Mouse (Mus musculus) midbrain, embryonic 12.5 days (tissue): ENCODE results near the gene Cbl. TPM values are rescaled to one million over a fixed set of nuclear protein-coding genes. Genes with fewer than 3 reads are reported as not detected.

ENCODE experiments used
- ATAC-seq: fragments of 200-750 bp; cut with Nextera tagmentation; 2 replicates; pipeline ENCODE4 v1.8.0; 2017; ENCODE audit warnings: low read depth, moderate TSS enrichment, moderate library complexity; ENCODE audit not compliant: low FRiP score
- H3K27ac ChIP-seq: fragments of 300-500 bp; sonication (generic); replicated peaks from 2 replicates; pipeline ENCODE4 v1.5.1; 2016; ENCODE audit warnings: mild to moderate bottlenecking
- H3K27me3 ChIP-seq: fragments of 300-500 bp; sonication (generic); 2 replicates; pipeline ENCODE4 v1.6.1; 2016; ENCODE audit warnings: mild to moderate bottlenecking
- H3K36me3 ChIP-seq: fragments of 300-500 bp; sonication (generic); 2 replicates; pipeline ENCODE4 v1.6.1; 2016
- H3K4me1 ChIP-seq: fragments of 300-500 bp; sonication (generic); 2 replicates; pipeline ENCODE4 v1.6.1; 2016
- H3K4me2 ChIP-seq: fragments of 300-500 bp; sonication (generic); replicated peaks from 2 replicates; pipeline ENCODE4 v1.6.1; 2016; ENCODE audit warnings: mild to moderate bottlenecking, moderate library complexity
- H3K4me3 ChIP-seq: fragments of 300-500 bp; sonication (generic); 2 replicates; pipeline ENCODE4 v1.5.1; 2016; ENCODE audit warnings: mild to moderate bottlenecking
- H3K9ac ChIP-seq: fragments of 300-500 bp; sonication (generic); replicated peaks from 2 replicates; pipeline ENCODE4 v1.6.1; 2016; ENCODE audit warnings: mild to moderate bottlenecking, moderate library complexity
- H3K9me3 ChIP-seq: fragments of 300-500 bp; sonication (generic); 2 replicates; pipeline ENCODE4 v1.6.1; 2016; ENCODE audit warnings: mild to moderate bottlenecking
- WGBS: fragments of 180-500 bp; shearing (Covaris S2); methylation state at CpG from one replicate; pipeline ENCODE4 v1.1.7; 2016; 5-methylcytosine and 5-hydroxymethylcytosine counted together
- polyA plus RNA-seq: library from polyadenylated mRNA; unstranded; fragments of >200 nt; fragmentation: Nextera tagmentation; extraction: Ambion mirVana; gene quantifications from 2 replicates; pipeline ENCODE4 v1.2.1, GENCODE M21; 2016

The Cbl gene
- polyA plus RNA-seq, 1 experiment from 2014 or later, result 27.2 TPM

- H3K27ac ChIP-seq, result peak overlapping the region; percentile 75
- H3K36me3 ChIP-seq, result no peaks in the 10 kb centered on the region
- peaks cover 41% of the 10 kb centered on the region for H3K4me1 ChIP-seq
- H3K4me2 ChIP-seq, result peak overlapping the region; percentile 16
- no peak overlapping the region for H3K9ac ChIP-seq
- 0 out of 2 replicates have a peak, but pooled peaks cover 13% of the 10 kb centered on the region for H3K27me3 ChIP-seq
- 0 out of 2 replicates have a peak, but pooled peaks have one; percentile 19 for ATAC-seq
- H3K9me3 ChIP-seq, result no peaks in the 10 kb centered on the region
- no peak overlapping the region for H3K4me3 ChIP-seq
- WGBS, result 55% methylated on average over 6 of the region's 6 CpGs
Observed at GRCm38 (mm10) chr9:44255136-44255521, 21.3 kb upstream of the Cbl start.

- Histone ChIP-seq H3K4me1 (peaks cover 42% of the 10 kb centered on the region), H3K4me3 (no peak overlapping the region), H3K9ac (no peak overlapping the region), H3K27ac (peak overlapping the region; percentile 75), H3K9me3 (no peaks in the 10 kb centered on the region), H3K27me3 (0 out of 2 replicates have a peak, but pooled peaks cover 13% of the 10 kb centered on the region), H3K36me3 (no peaks in the 10 kb centered on the region), H3K4me2 (peak overlapping the region; percentile 16)
- ATAC-seq, result peak; percentile 49; the same call in 1 of the 2 replicates
- WGBS, result 5% methylated on average over 5 of the region's 5 CpGs
Observed at GRCm38 (mm10) chr9:44254508-44255135, 20.8 kb upstream of the Cbl start.

- no peak for ATAC-seq
Observed at GRCm38 (mm10) chr9:44253441-44253840, 19.6 kb upstream of the Cbl start.

GRCm38 (mm10) chr9:44251314-44251713 lies 17.5 kb upstream of the Cbl start, which contains the start of gene Pdzd3:
Gene Pdzd3 (minus strand): TSS chr9:44251471.
- Histone ChIP-seq H3K4me1 (peaks cover 40% of the 10 kb centered on the region), H3K36me3 (no peaks in the 10 kb centered on the region), H3K27ac (no peak within 1 kb of the TSS), H3K9me3 (no peaks in the 10 kb centered on the region), H3K9ac (no peak within 1 kb of the TSS), H3K27me3 (0 out of 2 replicates have a peak, but pooled peaks cover 13% of the 10 kb centered on the region), H3K4me3 (no peak within 1 kb of the TSS), H3K4me2 (no peak within 1 kb of the TSS)
- WGBS, result 86% methylated on average over 10 of the region's 10 CpGs
- no peak for ATAC-seq

More at GRCm38 (mm10) chr9:44253441-44253840, 19.6 kb upstream of the Cbl start:
- Histone ChIP-seq H3K9ac (no peak overlapping the region), H3K27me3 (0 out of 2 replicates have a peak, but pooled peaks cover 13% of the 10 kb centered on the region), H3K9me3 (no peaks in the 10 kb centered on the region), H3K4me2 (no peak overlapping the region), H3K4me3 (no peak overlapping the region), H3K4me1 (peaks cover 42% of the 10 kb centered on the region), H3K27ac (peak overlapping the region; percentile 75; the same call in 1 of the 2 replicates), H3K36me3 (no peaks in the 10 kb centered on the region)
- 80% methylated on average over 6 of the region's 6 CpGs for WGBS

- Histone ChIP-seq H3K4me1 (peaks cover 31% of the 10 kb centered on the region), H3K27me3 (0 out of 2 replicates have a peak, but pooled peaks cover 13% of the 10 kb centered on the region), H3K4me2 (no peak overlapping the region), H3K9me3 (no peaks in the 10 kb centered on the region), H3K36me3 (no peaks in the 10 kb centered on the region), H3K4me3 (no peak overlapping the region), H3K9ac (no peak overlapping the region), H3K27ac (no peak overlapping the region)
- WGBS, result 41% methylated on average over 4 of the region's 4 CpGs
- ATAC-seq, result no peak
Observed at GRCm38 (mm10) chr9:44250445-44250844, 16.6 kb upstream of the Cbl start.

GRCm38 (mm10) chr9:44249181-44250146 lies 15.6 kb upstream of the Cbl start:
- Histone ChIP-seq H3K9ac (no peak overlapping the region), H3K27ac (no peak overlapping the region), H3K4me3 (no peak overlapping the region), H3K27me3 (0 out of 2 replicates have a peak, but pooled peaks cover 13% of the 10 kb centered on the region), H3K4me2 (0 out of 2 replicates have a peak overlapping the region, but pooled peaks have one; percentile 4), H3K9me3 (no peaks in the 10 kb centered on the region), H3K36me3 (no peaks in the 10 kb centered on the region), H3K4me1 (peaks cover 22% of the 10 kb centered on the region)
- 50% methylated on average over 26 of the region's 26 CpGs for WGBS
- peak; percentile 62; the same call in 1 of the 2 replicates for ATAC-seq

- Histone ChIP-seq H3K36me3 (no peaks in the 10 kb centered on the region), H3K9me3 (no peaks in the 10 kb centered on the region), H3K9ac (no peak overlapping the region), H3K27ac (no peak overlapping the region), H3K4me1 (peaks cover 7% of the 10 kb centered on the region; the same call in 1 of the 2 replicates), H3K4me3 (no peak overlapping the region), H3K4me2 (no peak overlapping the region), H3K27me3 (0 out of 2 replicates have a peak, but pooled peaks cover 13% of the 10 kb centered on the region)
- no peak for ATAC-seq
- WGBS, result 87% methylated on average over 6 of the region's 6 CpGs
Observed at GRCm38 (mm10) chr9:44247907-44248306, 14.1 kb upstream of the Cbl start.

GRCm38 (mm10) chr9:44243621-44244020 lies 9.8 kb upstream of the Cbl start:
- Histone ChIP-seq H3K4me3 (no peak overlapping the region), H3K27me3 (no peaks in the 10 kb centered on the region), H3K4me1 (no peaks in the 10 kb centered on the region), H3K9me3 (no peaks in the 10 kb centered on the region), H3K4me2 (no peak overlapping the region), H3K36me3 (no peaks in the 10 kb centered on the region), H3K27ac (no peak overlapping the region), H3K9ac (no peak overlapping the region)
- ATAC-seq, result no peak
- WGBS, result 67% methylated on average over 2 of the region's 2 CpGs

GRCm38 (mm10) chr9:44241418-44241817 lies 7.6 kb upstream of the Cbl start:
- H3K9me3 ChIP-seq, result no peaks in the 10 kb centered on the region
- H3K36me3 ChIP-seq, result no peaks in the 10 kb centered on the region
- no peak overlapping the region for H3K4me3 ChIP-seq
- no peak overlapping the region for H3K4me2 ChIP-seq
- no peak overlapping the region for H3K27ac ChIP-seq
- H3K9ac ChIP-seq, result no peak overlapping the region
- WGBS, result 79% methylated on average over 9 of the region's 9 CpGs
- H3K4me1 ChIP-seq, result no peaks in the 10 kb centered on the region
- no peak for ATAC-seq
- no peaks in the 10 kb centered on the region for H3K27me3 ChIP-seq

GRCm38 (mm10) chr9:44240911-44241310 lies 7.1 kb upstream of the Cbl start:
- no peaks in the 10 kb centered on the region for H3K27me3 ChIP-seq
- no peak for ATAC-seq
- H3K36me3 ChIP-seq, result no peaks in the 10 kb centered on the region
- no peaks in the 10 kb centered on the region for H3K4me1 ChIP-seq
- no peak overlapping the region for H3K4me2 ChIP-seq
- 50% methylated on average over 5 of the region's 5 CpGs for whole genome bisulfite sequencing
- H3K9ac ChIP-seq, result no peak overlapping the region
- H3K9me3 ChIP-seq, result no peaks in the 10 kb centered on the region
- H3K4me3 ChIP-seq, result no peak overlapping the region
- no peak overlapping the region for H3K27ac ChIP-seq

GRCm38 (mm10) chr9:44240399-44240798 lies 6.5 kb upstream of the Cbl start, which contains the start of gene Ccdc153:
Gene Ccdc153 (plus strand): TSS chr9:44240676.
- WGBS, result 63% methylated on average over 2 of the region's 2 CpGs
- no peak within 1 kb of the TSS for H3K4me3 ChIP-seq
- H3K4me1 ChIP-seq, result no peaks in the 10 kb centered on the region
- no peak within 1 kb of the TSS for H3K4me2 ChIP-seq
- no peak within 1 kb of the TSS for H3K27ac ChIP-seq
- no peaks in the 10 kb centered on the region for H3K9me3 ChIP-seq
- H3K36me3 ChIP-seq, result no peaks in the 10 kb centered on the region
- no peaks in the 10 kb centered on the region for H3K27me3 ChIP-seq
- no peak for ATAC-seq
- H3K9ac ChIP-seq, result no peak within 1 kb of the TSS

- Histone ChIP-seq H3K27ac (no peak overlapping the region), H3K4me1 (no peaks in the 10 kb centered on the region), H3K27me3 (no peaks in the 10 kb centered on the region), H3K4me3 (no peak overlapping the region), H3K36me3 (no peaks in the 10 kb centered on the region), H3K9me3 (no peaks in the 10 kb centered on the region), H3K4me2 (no peak overlapping the region), H3K9ac (no peak overlapping the region)
- 10% methylated on average over 5 of the region's 5 CpGs for WGBS
- no peak for ATAC-seq
Observed at GRCm38 (mm10) chr9:44239447-44239846, 5.6 kb upstream of the Cbl start.
